Mouse (Mus musculus) stomach, embryonic 15.5 days (tissue): ENCODE results near the gene Spryd3. TPM values are rescaled to one million over a fixed set of nuclear protein-coding genes. Genes with fewer than 3 reads are reported as not detected.
A peak's percentile ranks its signal among the peaks of the same experiment; 100 is the strongest.

Experiments
- ATAC-seq: fragments of 200-750 bp; cut with Nextera tagmentation; 2 replicates; pipeline ENCODE4 v1.8.0; 2017; ENCODE audit warnings: low read depth, moderate number of reproducible peaks, moderate TSS enrichment; ENCODE audit not compliant: insufficient read depth, low FRiP score
- H3K27ac ChIP-seq: fragments of 300-500 bp; sonication (generic); 2 replicates; pipeline ENCODE4 v1.5.1; 2015; ENCODE audit warnings: mild to moderate bottlenecking, inconsistent platforms
- H3K27me3 ChIP-seq: fragments of 300-500 bp; sonication (generic); replicated peaks from 2 replicates; pipeline ENCODE4 v1.6.1; 2015; ENCODE audit warnings: inconsistent platforms
- H3K36me3 ChIP-seq: fragments of 300-500 bp; sonication (generic); 2 replicates; pipeline ENCODE4 v1.6.1; 2015; ENCODE audit warnings: inconsistent platforms
- H3K4me1 ChIP-seq: fragments of 300-500 bp; sonication (generic); 2 replicates; pipeline ENCODE4 v1.6.1; 2015; ENCODE audit warnings: inconsistent platforms
- H3K4me2 ChIP-seq: fragments of 300-500 bp; sonication (generic); 2 replicates; pipeline ENCODE4 v1.6.1; 2015; ENCODE audit warnings: mild to moderate bottlenecking, inconsistent platforms
- H3K4me3 ChIP-seq: fragments of 300-500 bp; sonication (generic); replicated peaks from 2 replicates; pipeline ENCODE4 v1.5.1; 2015; ENCODE audit warnings: inconsistent platforms
- H3K9ac ChIP-seq: fragments of 300-500 bp; sonication (generic); 2 replicates; pipeline ENCODE4 v1.6.1; 2015; ENCODE audit warnings: inconsistent platforms
- H3K9me3 ChIP-seq: fragments of 300-500 bp; sonication (generic); 2 replicates; pipeline ENCODE4 v1.6.1; 2016; ENCODE audit warnings: inconsistent platforms
- WGBS: fragments of 180-500 bp; shearing (Covaris S2); methylation state at CpG from one replicate; pipeline ENCODE4 v1.1.7; 2015; 5-methylcytosine and 5-hydroxymethylcytosine counted together
- polyA plus RNA-seq: library from polyadenylated mRNA; unstranded; fragments of >200 nt; fragmentation: Nextera tagmentation; extraction: Ambion mirVana; gene quantifications from 2 replicates; pipeline ENCODE4 v1.2.1, GENCODE M21; 2015

The Spryd3 gene
- 25.0 and 25.2 TPM in 2 replicates for polyA plus RNA-seq

GRCm38 (mm10) chr15:102136129-102136758 lies at the start of gene Spryd3:
Gene Spryd3 (minus strand): TSS chr15:102136234.
- Histone ChIP-seq H3K9ac (peak within 1 kb of the TSS; percentile 77), H3K4me1 (peaks cover 16% of the 10 kb centered on the region), H3K4me3 (peak within 1 kb of the TSS; percentile 89), H3K27ac (peak within 1 kb of the TSS; percentile 80), H3K9me3 (no peaks in the 10 kb centered on the region), H3K4me2 (peak within 1 kb of the TSS; percentile 83), H3K36me3 (0 out of 2 replicates have a peak, but pooled peaks cover 9% of the 10 kb centered on the region), H3K27me3 (no peaks in the 10 kb centered on the region)
- ATAC-seq: peak; percentile 99
- WGBS: under 1% methylated on average over 50 of the region's 50 CpGs

DNA sequence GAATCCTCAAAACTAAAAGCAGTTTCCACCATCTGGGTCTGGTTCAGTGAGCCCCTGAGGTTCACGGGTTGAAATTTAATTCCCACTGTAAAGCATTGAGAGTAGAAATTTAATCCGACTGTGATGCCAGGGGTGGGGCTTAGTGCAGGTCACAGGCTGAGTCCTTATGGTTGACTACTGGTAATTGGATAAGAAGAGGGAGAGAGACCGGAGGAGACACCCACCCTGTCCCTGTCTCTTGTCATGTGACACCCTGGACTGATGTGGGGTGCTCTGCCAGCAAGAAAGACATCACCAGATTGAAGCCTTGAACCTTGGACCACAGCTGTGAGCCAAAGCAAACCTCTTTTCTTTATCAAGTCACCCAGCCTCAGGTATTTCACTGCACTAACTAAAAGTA lies 47.0 kb upstream of the Spryd3 start:
- Histone ChIP-seq H3K27me3 (no peaks in the 10 kb centered on the region), H3K36me3 (peaks cover 3% of the 10 kb centered on the region; the same call in 1 of the 2 replicates), H3K27ac (no peak overlapping the region), H3K4me1 (no peaks in the 10 kb centered on the region), H3K4me3 (no peak overlapping the region), H3K9ac (no peak overlapping the region), H3K4me2 (no peak overlapping the region), H3K9me3 (no peaks in the 10 kb centered on the region)
- 85% methylated on average over 3 of the region's 3 CpGs for WGBS
- no peak for ATAC-seq

GRCm38 (mm10) chr15:102179924-102180323 lies 43.9 kb upstream of the Spryd3 start:
- ATAC-seq: no peak
- H3K9ac ChIP-seq: no peak overlapping the region
- no peak overlapping the region for H3K4me2 ChIP-seq
- no peaks in the 10 kb centered on the region for H3K9me3 ChIP-seq
- peaks cover 8% of the 10 kb centered on the region for H3K36me3 ChIP-seq
- no peak overlapping the region for H3K4me3 ChIP-seq
- no peaks in the 10 kb centered on the region for H3K27me3 ChIP-seq
- no peaks in the 10 kb centered on the region for H3K4me1 ChIP-seq
- 91% methylated on average over 14 of the region's 14 CpGs for whole genome bisulfite sequencing
- H3K27ac ChIP-seq: no peak overlapping the region

GRCm38 (mm10) chr15:102179106-102179505 lies 43.1 kb upstream of the Spryd3 start:
- H3K27ac ChIP-seq: no peak overlapping the region
- H3K4me1 ChIP-seq: no peaks in the 10 kb centered on the region
- no peak overlapping the region for H3K4me2 ChIP-seq
- H3K9ac ChIP-seq: no peak overlapping the region
- no peak overlapping the region for H3K4me3 ChIP-seq
- ATAC-seq: no peak
- H3K27me3 ChIP-seq: no peaks in the 10 kb centered on the region
- peaks cover 9% of the 10 kb centered on the region; the same call in 1 of the 2 replicates for H3K36me3 ChIP-seq
- H3K9me3 ChIP-seq: no peaks in the 10 kb centered on the region
- 80% methylated on average over 9 of the region's 9 CpGs for WGBS

GRCm38 (mm10) chr15:102178279-102178678 lies 42.2 kb upstream of the Spryd3 start:
- Histone ChIP-seq H3K9me3 (no peaks in the 10 kb centered on the region), H3K27me3 (no peaks in the 10 kb centered on the region), H3K4me3 (no peak overlapping the region), H3K27ac (no peak overlapping the region), H3K4me2 (no peak overlapping the region), H3K36me3 (peaks cover 9% of the 10 kb centered on the region; the same call in 1 of the 2 replicates), H3K4me1 (no peaks in the 10 kb centered on the region), H3K9ac (no peak overlapping the region)
- 13% methylated on average over 6 of the region's 6 CpGs for WGBS
- ATAC-seq: peak; percentile 59; the same call in 1 of the 2 replicates

DNA sequence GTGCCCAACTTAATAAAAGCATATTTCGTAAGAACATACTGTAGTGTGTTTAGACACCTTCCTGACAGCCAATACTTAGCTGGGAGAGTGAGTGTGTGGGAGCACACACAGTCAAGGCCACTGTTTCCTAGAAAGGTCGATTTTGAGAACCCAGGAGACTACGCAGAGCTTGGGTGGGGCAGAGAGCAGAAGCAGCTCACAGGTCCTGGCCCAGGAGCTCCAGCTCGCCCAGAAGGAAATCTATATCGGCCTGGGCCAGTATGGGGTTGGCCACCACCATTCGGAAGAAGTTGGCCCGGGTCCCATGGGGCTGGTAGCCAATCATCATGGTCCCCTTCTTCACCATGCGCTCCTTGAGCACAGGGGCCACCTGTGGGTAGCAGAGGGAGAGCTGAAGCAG lies 41.4 kb upstream of the Spryd3 start:
- no peak for ATAC-seq
- Histone ChIP-seq H3K4me2 (no peak overlapping the region), H3K9ac (no peak overlapping the region), H3K27ac (no peak overlapping the region), H3K27me3 (no peaks in the 10 kb centered on the region), H3K9me3 (no peaks in the 10 kb centered on the region), H3K36me3 (peaks cover 9% of the 10 kb centered on the region; the same call in 1 of the 2 replicates), H3K4me3 (no peak overlapping the region), H3K4me1 (no peaks in the 10 kb centered on the region)
- WGBS: 83% methylated on average over 8 of the region's 8 CpGs

GRCm38 (mm10) chr15:102176571-102177316 lies 40.7 kb upstream of the Spryd3 start:
- peaks cover 9% of the 10 kb centered on the region; the same call in 1 of the 2 replicates for H3K36me3 ChIP-seq
- no peak overlapping the region for H3K4me3 ChIP-seq
- no peaks in the 10 kb centered on the region for H3K9me3 ChIP-seq
- WGBS: 81% methylated on average over 7 of the region's 7 CpGs
- no peaks in the 10 kb centered on the region for H3K27me3 ChIP-seq
- no peak overlapping the region for H3K9ac ChIP-seq
- H3K4me1 ChIP-seq: no peaks in the 10 kb centered on the region
- H3K27ac ChIP-seq: no peak overlapping the region
- ATAC-seq: no peak
- H3K4me2 ChIP-seq: no peak overlapping the region

- no peak overlapping the region for H3K27ac ChIP-seq
- H3K4me2 ChIP-seq: no peak overlapping the region
- ATAC-seq: no peak
- no peaks in the 10 kb centered on the region for H3K9me3 ChIP-seq
- H3K9ac ChIP-seq: no peak overlapping the region
- WGBS: 86% methylated on average over 16 of the region's 16 CpGs
- H3K4me3 ChIP-seq: no peak overlapping the region
- H3K36me3 ChIP-seq: peaks cover 6% of the 10 kb centered on the region; the same call in 1 of the 2 replicates
- H3K27me3 ChIP-seq: no peaks in the 10 kb centered on the region
- H3K4me1 ChIP-seq: no peaks in the 10 kb centered on the region
Observed at GRCm38 (mm10) chr15:102175736-102176319, 39.8 kb upstream of the Spryd3 start.

DNA sequence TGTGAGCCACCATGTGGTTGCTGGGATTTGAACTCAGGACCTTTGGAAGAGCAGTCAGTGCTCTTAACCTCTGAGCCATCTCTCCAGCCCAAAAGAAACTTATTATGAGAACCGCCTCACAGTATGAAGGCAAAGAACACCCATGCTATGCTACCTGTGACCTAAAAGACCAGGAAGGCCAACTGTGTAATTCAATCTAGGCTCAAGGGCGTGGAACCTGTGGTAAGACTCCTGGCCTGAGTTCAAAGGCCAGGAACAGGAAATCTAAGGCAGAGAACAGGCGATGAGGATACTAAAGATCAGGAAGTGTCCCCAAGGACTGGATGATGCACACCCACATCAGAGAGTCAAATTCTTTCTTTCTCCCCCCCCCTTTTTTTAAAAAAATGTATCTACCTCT lies 37.5 kb upstream of the Spryd3 start:
- H3K4me3 ChIP-seq: no peak overlapping the region
- H3K27ac ChIP-seq: no peak overlapping the region
- no peak for ATAC-seq
- 75% methylated on average over 3 of the region's 3 CpGs for WGBS
- H3K27me3 ChIP-seq: no peaks in the 10 kb centered on the region
- peaks cover 6% of the 10 kb centered on the region; the same call in 1 of the 2 replicates for H3K36me3 ChIP-seq
- no peaks in the 10 kb centered on the region for H3K9me3 ChIP-seq
- no peaks in the 10 kb centered on the region for H3K4me1 ChIP-seq
- no peak overlapping the region for H3K9ac ChIP-seq
- no peak overlapping the region for H3K4me2 ChIP-seq

- WGBS: 51% methylated on average over 2 of the region's 2 CpGs
- H3K4me3 ChIP-seq: no peak overlapping the region
- no peaks in the 10 kb centered on the region for H3K27me3 ChIP-seq
- no peak overlapping the region for H3K27ac ChIP-seq
- peaks cover 8% of the 10 kb centered on the region; the same call in 1 of the 2 replicates for H3K4me1 ChIP-seq
- H3K9me3 ChIP-seq: no peaks in the 10 kb centered on the region
- peak; percentile 36; the same call in 1 of the 2 replicates for ATAC-seq
- no peaks in the 10 kb centered on the region for H3K36me3 ChIP-seq
- no peak overlapping the region for H3K9ac ChIP-seq
- H3K4me2 ChIP-seq: no peak overlapping the region
Observed at GRCm38 (mm10) chr15:102169064-102169463, 33.0 kb upstream of the Spryd3 start.

DNA sequence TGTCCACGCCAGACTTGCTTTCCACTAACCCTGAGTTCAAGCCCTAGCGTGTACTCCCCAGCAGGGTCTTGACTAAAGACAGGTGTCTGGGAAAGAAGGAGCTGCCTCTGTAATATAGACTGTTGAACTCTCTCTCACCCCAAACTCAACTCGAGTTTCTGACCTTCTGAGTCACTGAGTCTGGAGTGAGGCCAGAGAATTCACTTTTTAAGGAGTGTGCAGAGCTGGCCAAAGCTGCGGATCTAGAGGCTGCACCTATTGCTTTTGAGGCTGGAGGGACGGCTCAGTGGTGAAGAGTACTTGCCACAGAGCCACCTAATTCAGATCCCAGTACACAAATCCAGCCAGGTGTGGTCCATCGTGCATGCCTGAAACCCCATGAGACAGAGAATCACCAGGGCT lies 31.6 kb upstream of the Spryd3 start:
- Histone ChIP-seq H3K27me3 (no peaks in the 10 kb centered on the region), H3K36me3 (no peaks in the 10 kb centered on the region), H3K4me2 (no peak overlapping the region), H3K4me3 (no peak overlapping the region), H3K9ac (no peak overlapping the region), H3K4me1 (peaks cover 8% of the 10 kb centered on the region; the same call in 1 of the 2 replicates), H3K27ac (peak overlapping the region; percentile 42; the same call in 1 of the 2 replicates), H3K9me3 (no peaks in the 10 kb centered on the region)
- ATAC-seq: peak; percentile 55; the same call in 1 of the 2 replicates
- 28% methylated on average over 6 of the region's 6 CpGs for WGBS
